Mouse (Mus musculus) c-Kit-negative CD71-positive TER-119-positive erythroid progenitor cells, embryonic 14.5 days (primary cell): ENCODE data around the gene Pole3.
A peak's percentile ranks its signal among the peaks of the same experiment; 100 is the strongest.

Experiments used
- DNase-seq: peaks from one replicate; pipeline ENCODE4 v3.0.0-alpha.2; 2013; ENCODE audit warnings: low read depth, low spot score

Gene Pole3

GRCm38 (mm10) chr4:62524651-62525488, at the start of gene Pole3, which contains the start of gene 4933430I17Rik:
Gene Pole3, minus strand, starts transcription at chr4:62525068.
Gene 4933430I17Rik, plus strand, starts transcription at chr4:62525369.
- peak; percentile 98 for DNase-seq

- DNase-seq = no peak
Observed at GRCm38 (mm10) chr4:62570029-62570428, 45.2 kb upstream of the Pole3 start.

- DNase-seq = no peak
Observed at GRCm38 (mm10) chr4:62569603-62570002, 44.7 kb upstream of the Pole3 start.

- DNase-seq = no peak
Observed at GRCm38 (mm10) chr4:62568359-62568758, 43.5 kb upstream of the Pole3 start.

GRCm38 (mm10) chr4:62567696-62568095, 42.8 kb upstream of the Pole3 start:
- DNase-seq = no peak

- DNase-seq = no peak
Observed at GRCm38 (mm10) chr4:62566530-62566929, 41.7 kb upstream of the Pole3 start.

- DNase-seq = no peak
Observed at GRCm38 (mm10) chr4:62562006-62562405, 37.1 kb upstream of the Pole3 start.

GRCm38 (mm10) chr4:62561630-62562001, 36.7 kb upstream of the Pole3 start:
- DNase-seq = no peak

GRCm38 (mm10) chr4:62560963-62561629, 36.2 kb upstream of the Pole3 start:
- DNase-seq = peak; percentile 46

GRCm38 (mm10) chr4:62559797-62560329, 35.0 kb upstream of the Pole3 start, which contains the start of gene Rgs3:
Gene Rgs3, plus strand, starts transcription at chr4:62559847.
- no peak for DNase-seq

- no peak for DNase-seq
Observed at GRCm38 (mm10) chr4:62557436-62557835, 32.6 kb upstream of the Pole3 start.

- DNase-seq = no peak
Observed at GRCm38 (mm10) chr4:62551966-62552365, 27.1 kb upstream of the Pole3 start.

- no peak for DNase-seq
Observed at GRCm38 (mm10) chr4:62544801-62545200, 19.9 kb upstream of the Pole3 start.

GRCm38 (mm10) chr4:62543782-62544181, 18.9 kb upstream of the Pole3 start:
- DNase-seq = no peak

- no peak for DNase-seq
Observed at GRCm38 (mm10) chr4:62541802-62542201, 16.9 kb upstream of the Pole3 start.

GRCm38 (mm10) chr4:62533729-62534128, 8.9 kb upstream of the Pole3 start:
- no peak for DNase-seq

GRCm38 (mm10) chr4:62527655-62528054, 2.8 kb upstream of the Pole3 start:
- no peak for DNase-seq

GRCm38 (mm10) chr4:62526256-62526655, 1.4 kb upstream of the Pole3 start:
- no peak for DNase-seq

- no peak for DNase-seq
Observed at GRCm38 (mm10) chr4:62525489-62525811, 582 bp upstream of the Pole3 start.

GRCm38 (mm10) chr4:62520892-62521400, 3.9 kb downstream of the Pole3 start:
- no peak for DNase-seq

GRCm38 (mm10) chr4:62519849-62520233, 5.0 kb downstream of the Pole3 start, which contains the start of gene Alad:
Gene Alad, minus strand, starts transcription at chr4:62519918.
- peak; percentile 87 for DNase-seq

GRCm38 (mm10) chr4:62519122-62519848, 5.6 kb downstream of the Pole3 start:
- no peak for DNase-seq
